Mouse (Mus musculus) ES-E14 (cell line): Measurements from ENCODE around the gene Cmas.

Experiments used
- MAFK ChIP-seq: IDR thresholded peaks from 2 replicates; pipeline ENCODE4 v1.6.1; 2014; ENCODE audit warnings: mild to moderate bottlenecking, low read depth, low read length, inconsistent platforms; ENCODE audit not compliant: insufficient read depth
- ZC3H11A ChIP-seq: IDR thresholded peaks from 2 replicates; pipeline ENCODE4 v1.6.1; 2012; ENCODE audit warnings: low read depth, mild to moderate bottlenecking, inconsistent platforms, low read length, borderline replicate concordance
- ZNF384 ChIP-seq: IDR thresholded peaks from 2 replicates; pipeline ENCODE4 v1.6.1; 2012; ENCODE audit warnings: low read depth, low read length, inconsistent platforms

DNA sequence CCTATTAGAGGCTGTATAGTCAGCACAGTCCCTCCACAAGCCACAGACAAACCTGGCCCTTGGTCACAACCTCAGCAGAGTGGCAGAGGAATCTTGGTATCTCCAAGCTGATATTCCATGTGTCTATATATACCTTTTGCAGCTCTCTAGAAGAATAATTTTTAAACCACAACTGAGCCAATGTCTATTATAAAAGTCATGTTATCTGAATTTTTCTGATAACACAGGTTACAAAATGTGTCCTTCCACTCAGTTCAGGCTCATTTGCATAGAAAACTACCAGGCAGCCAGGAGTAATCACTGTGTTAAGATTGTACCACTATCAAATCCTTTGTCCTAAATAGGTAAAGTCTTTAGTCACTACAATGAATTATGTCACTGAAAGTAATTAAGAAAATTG lies 47.9 kb downstream of the Cmas start, which contains the start of gene Sult6b2:
- TF ChIP-seq MAFK (no peak), ZC3H11A (no peak), ZNF384 (no peak)
